Mouse (Mus musculus) liver, adult 2 months (tissue): ENCODE measurements around the gene Akap3.

Source experiments
- CTCF ChIP-seq: fragments of 200-500 bp; IDR thresholded peaks from 2 replicates; pipeline ENCODE4 v1.5.1; 2011; ENCODE audit warnings: low read depth, low read length, control low read depth
- POLR2A ChIP-seq: fragments of 200-500 bp; IDR thresholded peaks from 2 replicates; pipeline ENCODE4 v1.6.1; 2011; ENCODE audit warnings: low read length, control low read depth; ENCODE audit not compliant: insufficient read depth; ENCODE audit errors: extremely low read depth

DNA sequence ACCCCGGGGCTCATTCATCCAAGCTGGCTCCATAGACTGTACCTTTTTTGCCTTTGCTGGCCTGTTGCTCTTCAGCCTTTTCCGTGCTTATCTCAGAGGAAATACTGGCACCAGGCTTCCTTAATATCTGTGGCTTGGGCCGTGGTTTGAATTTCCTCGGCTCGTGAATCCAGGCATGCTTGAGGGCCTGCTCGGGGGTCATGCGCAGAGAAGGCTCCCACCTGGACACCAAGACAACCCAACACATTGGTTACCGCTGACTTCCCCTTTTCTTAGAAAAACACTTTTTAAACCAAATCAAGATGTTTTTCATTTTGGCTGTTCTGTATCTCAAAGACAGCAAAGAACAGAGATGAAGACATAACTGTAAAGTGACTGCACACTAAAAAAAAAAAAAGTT, 24.2 kb downstream of the Akap3 start:
- TF ChIP-seq POLR2A (no peak), CTCF (no peak)
